ENCODE assay signal across 32 mouse cellular contexts in the genomic region with DNA sequence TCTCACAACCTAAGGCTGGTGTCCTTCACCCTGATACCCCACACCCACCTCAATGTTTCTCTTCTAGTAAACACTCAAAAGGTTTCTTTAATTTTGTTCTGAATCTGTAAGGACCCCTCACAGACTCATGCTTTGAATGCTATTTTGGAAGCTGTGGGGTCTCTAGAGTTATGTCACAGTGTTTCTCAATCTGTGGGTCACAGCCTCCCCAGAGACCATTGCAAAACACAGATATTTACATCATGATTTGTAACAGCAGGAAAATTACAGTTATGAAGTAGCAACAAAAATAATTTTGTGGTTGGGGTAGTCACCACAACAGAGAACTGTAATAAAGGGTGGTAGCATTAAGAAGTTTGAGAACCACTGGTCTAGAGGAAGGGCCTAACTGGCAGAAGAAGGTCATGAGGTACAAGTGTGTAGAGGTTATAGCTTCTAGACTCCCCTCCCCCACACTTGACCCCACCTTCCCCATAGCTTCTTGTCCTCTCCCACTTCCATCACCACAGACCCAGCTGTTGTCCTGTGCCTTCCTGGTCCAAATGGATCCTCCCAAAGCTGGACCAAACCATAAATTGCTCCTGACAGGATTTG. TPM values are rescaled to one million over a fixed set of nuclear protein-coding genes. Genes with fewer than 3 reads are reported as not detected.
DNase-seq lines count a peak whose midpoint lies in the region; ATAC-seq and TF ChIP-seq lines count a peak whose summit lies in the region.
"Had no signal": no experiment of that assay in that cellular context is flagged by ENCODE, and none has a peak within 500 bp of the region (broad histone marks: within the 10 kb centered on the region; RNA-seq: fewer than 3 reads in every experiment).

No protein-coding gene starts in this region.

- H3K9me3 ChIP-seq in heart, postnatal 0 days (replicated peaks; ENCODE audit: control insufficient read depth, low read length), result no peaks in the 10 kb centered on the region
- no peaks in the 10 kb centered on the region for H3K9me3 ChIP-seq in forebrain, embryonic 10.5 days
- H3K9me3 ChIP-seq: hindbrain, embryonic 12.5 days; hindbrain, embryonic 15.5 days had no signal

- no peak overlapping the region for H3K9ac ChIP-seq in heart, adult 2 months (ENCODE audit: low read depth, low read length)
- no peak overlapping the region for H3K9ac ChIP-seq in heart, postnatal 0 days (replicated peaks; ENCODE audit: low read depth, low read length)
- H3K9ac ChIP-seq: forebrain, postnatal 0 days; hindbrain, embryonic 12.5 days; hindbrain, embryonic 15.5 days had no signal

- intact Hi-C loops in heart, adult 2 months (cut with DNase I), result no loop called here
- intact Hi-C loops in heart, postnatal 10 days (cut with DNase I), result no loop called here

- no peak for ATAC-seq in heart, postnatal 0 days (ENCODE audit: insufficient read depth, low read depth)
- ATAC-seq in megakaryocyte, adult 5-6 weeks (ENCODE audit: poor library complexity, severe bottlenecking), result peak; percentile 65
- ATAC-seq: activated CD4-positive, CD25-positive, alpha-beta regulatory T cell, adult 4 months; forebrain, embryonic 14.5 days; forebrain, postnatal 0 days; intestine, postnatal 0 days had no signal

- no peaks in the 10 kb centered on the region for H3K79me2 ChIP-seq in heart, adult 2 months (replicated peaks; ENCODE audit: control insufficient read depth, insufficient read depth, low read length)

- H3K4me3 ChIP-seq in heart, adult 2 months, result peak overlapping the region; percentile 51
- H3K4me3 ChIP-seq in heart, postnatal 0 days (ENCODE audit: low read depth, low read length), result peak overlapping the region; percentile 45; the same call in 1 of the 2 replicates
- no peak overlapping the region for H3K4me3 ChIP-seq in forebrain, embryonic 10.5 days
- H3K4me3 ChIP-seq: hindbrain, embryonic 12.5 days; hindbrain, embryonic 15.5 days had no signal

- H3K27me3 ChIP-seq in heart, adult 2 months (ENCODE audit: control insufficient read depth, insufficient read depth, low read length), result no peaks in the 10 kb centered on the region
- H3K27me3 ChIP-seq in heart, postnatal 0 days (ENCODE audit: control insufficient read depth, insufficient read depth, low read length), result no peaks in the 10 kb centered on the region
- no peaks in the 10 kb centered on the region for H3K27me3 ChIP-seq in forebrain, embryonic 10.5 days (ENCODE audit: poor library complexity, severe bottlenecking)
- H3K27me3 ChIP-seq: hindbrain, embryonic 12.5 days; hindbrain, embryonic 15.5 days had no signal

- H3K4me1 ChIP-seq in heart, adult 2 months (ENCODE audit: control insufficient read depth, insufficient read depth, low read length), result peaks cover 7% of the 10 kb centered on the region
- H3K4me1 ChIP-seq in heart, postnatal 0 days (ENCODE audit: control insufficient read depth, insufficient read depth), result peaks cover 37% of the 10 kb centered on the region
- no peaks in the 10 kb centered on the region for H3K4me1 ChIP-seq in forebrain, embryonic 10.5 days
- H3K4me1 ChIP-seq: hindbrain, embryonic 12.5 days; hindbrain, embryonic 15.5 days had no signal

- DNase-seq in heart, adult 2 months, result no peak
- no peak for DNase-seq in heart, postnatal 4 days
- DNase-seq in heart, postnatal 0 days (ENCODE audit: low spot score), result no peak
- no peak for DNase-seq in heart, postnatal 10 days
- no peak for DNase-seq in right cerebral cortex, adult 2 months (ENCODE audit: low spot score in 2 of 2)
- no peak for DNase-seq in forebrain, embryonic 10.5 days (ENCODE audit: extremely low spot score, low spot score)
- DNase-seq: adrenal gland, adult 8-10 months; adrenal gland, postnatal 25 days; cerebellum, adult 11-12 months; cerebellum, adult 8-10 months; cerebellum, postnatal 10 days; cerebellum, postnatal 36 days; forebrain, postnatal 0 days; gastrocnemius, postnatal 10 days; heart, adult 18-20 months; kidney, adult 2 months had no signal

- no peak for TF ChIP-seq EP300 in heart, adult 2 months (IDR thresholded peaks at IDR 0.05; ENCODE audit: insufficient read depth, low read depth, low read length)
- TF ChIP-seq EP300 in heart, postnatal 0 days (IDR thresholded peaks at IDR 0.05; ENCODE audit: low read depth), result no peak

- H3K36me3 ChIP-seq in heart, adult 2 months (ENCODE audit: control insufficient read depth, insufficient read depth, low read length), result no peaks in the 10 kb centered on the region
- no peaks in the 10 kb centered on the region for H3K36me3 ChIP-seq in heart, postnatal 0 days (replicated peaks; ENCODE audit: control insufficient read depth, insufficient read depth, low read length)
- H3K36me3 ChIP-seq in forebrain, embryonic 10.5 days (replicated peaks), result no peaks in the 10 kb centered on the region
- H3K36me3 ChIP-seq: hindbrain, embryonic 12.5 days; hindbrain, embryonic 15.5 days had no signal

- TF ChIP-seq POLR2A in heart, adult 2 months (IDR thresholded peaks at IDR 0.05; ENCODE audit: insufficient read depth, low read depth, low read length), result no peak

- no peak for TF ChIP-seq CTCF in heart, adult 2 months (IDR thresholded peaks at IDR 0.05)
- no peak for TF ChIP-seq CTCF in heart, postnatal 0 days (IDR thresholded peaks at IDR 0.05; ENCODE audit: low read depth)

- H3K27ac ChIP-seq in heart, adult 2 months, result peak overlapping the region; percentile 15
- H3K27ac ChIP-seq in heart, postnatal 0 days (ENCODE audit: low read depth), result no peak overlapping the region
- H3K27ac ChIP-seq in forebrain, embryonic 10.5 days, result no peak overlapping the region
- H3K27ac ChIP-seq: hindbrain, embryonic 12.5 days; hindbrain, embryonic 15.5 days had no signal

- H3K4me2 ChIP-seq in heart, postnatal 0 days (ENCODE audit: low read depth, low read length), result peak overlapping the region; percentile 68
- H3K4me2 ChIP-seq: heart, embryonic 11.5 days; hindbrain, embryonic 12.5 days; hindbrain, embryonic 15.5 days had no signal

RNA-seq across cellular contexts. Expression of gene Dhrs7c, which starts 2.2 kb away (rescaled TPM):
- total RNA-seq in heart, adult 2 months (2021), result 100 to 1,000 TPM; 178 to 217 TPM
- polyA plus RNA-seq in heart, adult 2 months (2012; rRNA removed), result 214 and 333 TPM in 2 replicates
- total RNA-seq in heart, postnatal 4 days (2021), result 100 to 1,000 TPM; 130 to 156 TPM
- total RNA-seq in heart, postnatal 0 days (2014; rRNA removed; ENCODE audit: low replicate concordance), result 148 TPM in 2 replicates
- polyA plus RNA-seq in heart, postnatal 0 days (2015; fragmentation: Nextera tagmentation; extraction: Ambion mirVana), result 92.5 and 94.9 TPM in 2 replicates
- total RNA-seq in heart, postnatal 10 days (2021), result 100 to 1,000 TPM; 216 to 229 TPM
- total RNA-seq in megakaryocyte, adult 5-6 weeks (2015), result not detected in 2 replicates
- not detected in 2 replicates for total RNA-seq in megakaryocyte, adult 5-6 weeks (2017)
- polyA plus RNA-seq in forebrain, embryonic 10.5 days (2016; fragmentation: Nextera tagmentation; extraction: Ambion mirVana), result not detected in 2 replicates
- total RNA-seq: adrenal gland, adult 8-10 months; adrenal gland, postnatal 25 days; ES-E14; hematopoietic stem cell, adult 5-6 weeks had no signal
- polyA plus RNA-seq: activated CD4-positive, CD25-positive, alpha-beta regulatory T cell, adult 4 months; brain, embryonic 14.5 days; embryonic facial prominence, embryonic 11.5 days; forebrain, embryonic 11.5 days; forebrain, embryonic 14.5 days; hindbrain, embryonic 15.5 days; intestine, embryonic 14.5 days; intestine, postnatal 0 days had no signal

RNA-seq across cellular contexts. Expression of gene Gsg1l2, which starts 25.8 kb away (rescaled TPM):
- not detected for total RNA-seq in heart, adult 2 months (2021)
- not detected in 2 replicates for polyA plus RNA-seq in heart, adult 2 months (2012; rRNA removed)
- not detected for total RNA-seq in heart, postnatal 4 days (2021)
- total RNA-seq in heart, postnatal 0 days (2014; rRNA removed; ENCODE audit: low replicate concordance), result not detected in 2 replicates
- not detected in 2 replicates for polyA plus RNA-seq in heart, postnatal 0 days (2015; fragmentation: Nextera tagmentation; extraction: Ambion mirVana)
- not detected for total RNA-seq in heart, postnatal 10 days (2021)
- total RNA-seq in megakaryocyte, adult 5-6 weeks (2015), result not detected in 2 replicates
- not detected in 2 replicates for total RNA-seq in megakaryocyte, adult 5-6 weeks (2017)
- not detected in 2 replicates for polyA plus RNA-seq in forebrain, embryonic 10.5 days (2016; fragmentation: Nextera tagmentation; extraction: Ambion mirVana)
- total RNA-seq: adrenal gland, adult 8-10 months; adrenal gland, postnatal 25 days; ES-E14; forebrain, postnatal 0 days; gastrocnemius, postnatal 10 days; gastrocnemius, postnatal 4 days; heart, adult 18-20 months; hematopoietic stem cell, adult 5-6 weeks had no signal
- polyA plus RNA-seq: activated CD4-positive, CD25-positive, alpha-beta regulatory T cell, adult 4 months; brain, embryonic 14.5 days; embryonic facial prominence, embryonic 11.5 days; embryonic facial prominence, embryonic 14.5 days; forebrain, embryonic 11.5 days; forebrain, embryonic 14.5 days; forebrain, postnatal 0 days; heart, embryonic 11.5 days; heart, embryonic 14.5 days; hindbrain, embryonic 12.5 days; hindbrain, embryonic 15.5 days; kidney, adult 2 months had no signal

RNA-seq across cellular contexts. Expression of gene Glp2r, which starts 29.3 kb away (rescaled TPM):
- total RNA-seq in heart, adult 2 months (2021), result not detected
- polyA plus RNA-seq in heart, adult 2 months (2012; rRNA removed), result not detected in 2 replicates
- total RNA-seq in heart, postnatal 4 days (2021), result not detected
- total RNA-seq in heart, postnatal 0 days (2014; rRNA removed; ENCODE audit: low replicate concordance), result not detected in 2 replicates
- polyA plus RNA-seq in heart, postnatal 0 days (2015; fragmentation: Nextera tagmentation; extraction: Ambion mirVana), result not detected in 2 replicates
- total RNA-seq in heart, postnatal 10 days (2021), result not detected
- total RNA-seq in megakaryocyte, adult 5-6 weeks (2015), result not detected in 2 replicates
- total RNA-seq in megakaryocyte, adult 5-6 weeks (2017), result 0.07 TPM in 1 of 2 replicates, not detected in the other
- polyA plus RNA-seq in forebrain, embryonic 10.5 days (2016; fragmentation: Nextera tagmentation; extraction: Ambion mirVana), result not detected in 2 replicates
- total RNA-seq: adrenal gland, postnatal 25 days; ES-E14; heart, adult 18-20 months; hematopoietic stem cell, adult 5-6 weeks had no signal
- polyA plus RNA-seq: activated CD4-positive, CD25-positive, alpha-beta regulatory T cell, adult 4 months; embryonic facial prominence, embryonic 11.5 days; embryonic facial prominence, embryonic 14.5 days; forebrain, embryonic 11.5 days; heart, embryonic 14.5 days; hindbrain, embryonic 12.5 days; kidney, adult 2 months had no signal

Comparison
In these comparisons a context has a peak if more than half of its experiments do, and no peak if none do; other contexts are left out.
1. RNA of gene Dhrs7c, which starts 2.2 kb away (total RNA-seq): 216 to 229 TPM in heart, postnatal 10 days, 178 to 217 TPM in heart, adult 2 months, 130 to 156 TPM in heart, postnatal 4 days and 148 TPM in heart, postnatal 0 days; not detected in megakaryocyte, adult 5-6 weeks; every median in the first group is over 100 times any median in the second.